Mouse (Mus musculus) liver, embryonic 12.5 days (tissue): ENCODE results near the gene Slc12a7. TPM values are rescaled to one million over a fixed set of nuclear protein-coding genes. Genes with fewer than 3 reads are reported as not detected.

Experiments used
- ATAC-seq: fragments of 200-750 bp; cut with Nextera tagmentation; 2 replicates; pipeline ENCODE4 v1.8.0; 2017; ENCODE audit warnings: moderate number of reproducible peaks, mild to moderate bottlenecking, moderate library complexity
- H3K27ac ChIP-seq: fragments of 300-500 bp; sonication (generic); 2 replicates; pipeline ENCODE4 v1.5.1; 2016; ENCODE audit warnings: mild to moderate bottlenecking
- H3K27me3 ChIP-seq: fragments of 300-500 bp; sonication (generic); replicated peaks from 2 replicates; pipeline ENCODE4 v1.6.1; 2016; ENCODE audit warnings: mild to moderate bottlenecking, moderate library complexity
- H3K36me3 ChIP-seq: fragments of 300-500 bp; sonication (generic); 2 replicates; pipeline ENCODE4 v1.6.1; 2016; ENCODE audit warnings: mild to moderate bottlenecking, moderate library complexity
- H3K4me1 ChIP-seq: fragments of 300-500 bp; sonication (generic); 2 replicates; pipeline ENCODE4 v1.6.1; 2016
- H3K4me2 ChIP-seq: fragments of 300-500 bp; sonication (generic); 2 replicates; pipeline ENCODE4 v1.6.1; 2016; ENCODE audit warnings: mild to moderate bottlenecking, moderate library complexity
- H3K4me3 ChIP-seq: fragments of 300-500 bp; sonication (generic); 2 replicates; pipeline ENCODE4 v1.5.1; 2016; ENCODE audit warnings: mild to moderate bottlenecking, moderate library complexity
- H3K9ac ChIP-seq: fragments of 300-500 bp; sonication (generic); 2 replicates; pipeline ENCODE4 v1.6.1; 2016; ENCODE audit warnings: mild to moderate bottlenecking, moderate library complexity
- H3K9me3 ChIP-seq: fragments of 300-500 bp; sonication (generic); replicated peaks from 2 replicates; pipeline ENCODE4 v1.6.1; 2016; ENCODE audit warnings: mild to moderate bottlenecking, moderate library complexity
- WGBS: fragments of 180-500 bp; shearing (Covaris S2); methylation state at CpG from one replicate; pipeline ENCODE4 v1.1.7; 2016; ENCODE audit not compliant: insufficient replicate concordance; 5-methylcytosine and 5-hydroxymethylcytosine counted together
- polyA plus RNA-seq: library from polyadenylated mRNA; unstranded; fragments of >200 nt; fragmentation: Nextera tagmentation; extraction: Ambion mirVana; gene quantifications from 2 replicates; pipeline ENCODE4 v1.2.1, GENCODE M21; 2016

Slc12a7 gene
- polyA plus RNA-seq, 1 experiment from 2014 or later: 11.1 TPM

GRCm38 (mm10) chr13:73833809-73834208, 100.9 kb downstream of the Slc12a7 start:
- no peak overlapping the region for H3K9ac ChIP-seq
- H3K27ac ChIP-seq: no peak overlapping the region
- H3K4me3 ChIP-seq: no peak overlapping the region
- H3K9me3 ChIP-seq: no peaks in the 10 kb centered on the region
- ATAC-seq: no peak
- no peaks in the 10 kb centered on the region for H3K4me1 ChIP-seq
- WGBS: 64% methylated on average over 12 of the region's 12 CpGs
- H3K27me3 ChIP-seq: no peaks in the 10 kb centered on the region; the same call in 1 of the 2 replicates
- no peak overlapping the region for H3K4me2 ChIP-seq
- H3K36me3 ChIP-seq: no peaks in the 10 kb centered on the region

- WGBS: 46% methylated on average over 4 of the region's 4 CpGs
- Histone ChIP-seq H3K4me2 (no peak overlapping the region), H3K36me3 (no peaks in the 10 kb centered on the region), H3K9me3 (no peaks in the 10 kb centered on the region), H3K4me1 (no peaks in the 10 kb centered on the region), H3K27me3 (no peaks in the 10 kb centered on the region; the same call in 1 of the 2 replicates), H3K27ac (no peak overlapping the region), H3K4me3 (no peak overlapping the region), H3K9ac (no peak overlapping the region)
- no peak for ATAC-seq
These were observed 102.9 kb downstream of the Slc12a7 start for GRCm38 (mm10) chr13:73835791-73836190.

- H3K9me3 ChIP-seq: no peaks in the 10 kb centered on the region
- no peak overlapping the region for H3K4me2 ChIP-seq
- no peaks in the 10 kb centered on the region for H3K4me1 ChIP-seq
- H3K36me3 ChIP-seq: no peaks in the 10 kb centered on the region
- no peak overlapping the region for H3K27ac ChIP-seq
- H3K4me3 ChIP-seq: no peak overlapping the region
- H3K9ac ChIP-seq: no peak overlapping the region
- 63% methylated on average over 6 of the region's 6 CpGs for WGBS
- H3K27me3 ChIP-seq: no peaks in the 10 kb centered on the region; the same call in 1 of the 2 replicates
- ATAC-seq: no peak
These were observed 103.6 kb downstream of the Slc12a7 start for GRCm38 (mm10) chr13:73836491-73836890.

- no peak overlapping the region for H3K9ac ChIP-seq
- H3K9me3 ChIP-seq: no peaks in the 10 kb centered on the region
- no peaks in the 10 kb centered on the region for H3K4me1 ChIP-seq
- H3K27ac ChIP-seq: no peak overlapping the region
- WGBS: 58% methylated on average over 8 of the region's 8 CpGs
- ATAC-seq: no peak
- H3K4me3 ChIP-seq: no peak overlapping the region
- H3K4me2 ChIP-seq: no peak overlapping the region
- H3K27me3 ChIP-seq: no peaks in the 10 kb centered on the region; the same call in 1 of the 2 replicates
- H3K36me3 ChIP-seq: no peaks in the 10 kb centered on the region
These were observed 104.8 kb downstream of the Slc12a7 start for GRCm38 (mm10) chr13:73837708-73838107.

GRCm38 (mm10) chr13:73839137-73839548, 106.2 kb downstream of the Slc12a7 start:
- 74% methylated on average over 11 of the region's 11 CpGs for WGBS
- H3K9ac ChIP-seq: no peak overlapping the region
- H3K4me1 ChIP-seq: no peaks in the 10 kb centered on the region
- no peak overlapping the region for H3K4me2 ChIP-seq
- H3K27ac ChIP-seq: no peak overlapping the region
- no peaks in the 10 kb centered on the region for H3K9me3 ChIP-seq
- peaks cover 9% of the 10 kb centered on the region for H3K27me3 ChIP-seq
- H3K4me3 ChIP-seq: no peak overlapping the region
- no peaks in the 10 kb centered on the region for H3K36me3 ChIP-seq
- ATAC-seq: no peak

- Histone ChIP-seq H3K9ac (no peak overlapping the region), H3K9me3 (no peaks in the 10 kb centered on the region), H3K4me1 (no peaks in the 10 kb centered on the region), H3K36me3 (no peaks in the 10 kb centered on the region), H3K4me2 (no peak overlapping the region), H3K4me3 (no peak overlapping the region), H3K27ac (no peak overlapping the region), H3K27me3 (peaks cover 15% of the 10 kb centered on the region)
- WGBS: 51% methylated on average over 4 of the region's 4 CpGs
- ATAC-seq: no peak
These were observed 106.8 kb downstream of the Slc12a7 start for GRCm38 (mm10) chr13:73839740-73840139.

- H3K9ac ChIP-seq: no peak overlapping the region
- no peak for ATAC-seq
- H3K4me1 ChIP-seq: peaks cover 7% of the 10 kb centered on the region
- H3K4me3 ChIP-seq: no peak overlapping the region
- H3K36me3 ChIP-seq: no peaks in the 10 kb centered on the region
- H3K9me3 ChIP-seq: no peaks in the 10 kb centered on the region
- H3K27ac ChIP-seq: no peak overlapping the region
- peaks cover 44% of the 10 kb centered on the region for H3K27me3 ChIP-seq
- H3K4me2 ChIP-seq: no peak overlapping the region
These were observed 109.8 kb downstream of the Slc12a7 start for GRCm38 (mm10) chr13:73842696-73843095.

- no peak; the same call in 1 of the 2 replicates for ATAC-seq
- 2% methylated on average over 53 of the region's 65 CpGs for WGBS
- Histone ChIP-seq H3K27ac (no peak overlapping the region), H3K27me3 (peaks cover 67% of the 10 kb centered on the region), H3K4me1 (peaks cover 7% of the 10 kb centered on the region), H3K4me3 (peak overlapping the region; percentile 53), H3K36me3 (no peaks in the 10 kb centered on the region), H3K9me3 (no peaks in the 10 kb centered on the region), H3K4me2 (peak overlapping the region; percentile 76), H3K9ac (0 out of 2 replicates have a peak overlapping the region, but pooled peaks have one; percentile 34)
These were observed 113.9 kb downstream of the Slc12a7 start for GRCm38 (mm10) chr13:73846589-73847464.

GRCm38 (mm10) chr13:73847465-73847836, 114.6 kb downstream of the Slc12a7 start, which contains the start of gene Nkd2:
Nkd2 (minus strand) TSS chr13:73847631.
- Histone ChIP-seq H3K27me3 (peaks cover 67% of the 10 kb centered on the region), H3K36me3 (no peaks in the 10 kb centered on the region), H3K4me2 (peak within 1 kb of the TSS; percentile 76), H3K4me3 (peak within 1 kb of the TSS; percentile 53), H3K4me1 (peaks cover 7% of the 10 kb centered on the region), H3K9me3 (no peaks in the 10 kb centered on the region), H3K27ac (no peak within 1 kb of the TSS), H3K9ac (0 out of 2 replicates have a peak within 1 kb of the TSS, but pooled peaks have one; percentile 34)
- WGBS: under 1% methylated on average over 30 of the region's 38 CpGs
- peak; percentile 40; the same call in 1 of the 2 replicates for ATAC-seq

Other genes starting within 250 kb of the Slc12a7 start
- gene Slc6a3, start 196.3 kb upstream of the Slc12a7 start, polyA plus RNA-seq: 0.97 and 1.3 TPM in 2 replicates
- 116 and 124 TPM in 2 replicates for gene Clptm1l, start 129.1 kb upstream of the Slc12a7 start, polyA plus RNA-seq
- 1.3 and 1.4 TPM in 2 replicates for gene Tert, start 106.2 kb upstream of the Slc12a7 start, polyA plus RNA-seq
- gene Slc6a18, start 55.1 kb upstream of the Slc12a7 start, polyA plus RNA-seq: not detected in 2 replicates
- gene Slc6a19, start 28.2 kb upstream of the Slc12a7 start, polyA plus RNA-seq: 0.45 and 0.47 TPM in 2 replicates
- gene Nkd2, start 114.5 kb downstream of the Slc12a7 start, polyA plus RNA-seq: 0.21 and 0.42 TPM in 2 replicates
- 37.6 and 38.6 TPM in 2 replicates for gene Trip13, start 204.7 kb downstream of the Slc12a7 start, polyA plus RNA-seq
- gene Brd9, start 204.7 kb downstream of the Slc12a7 start, polyA plus RNA-seq: 19.9 and 20.2 TPM in 2 replicates
- not detected in 2 replicates for gene Zdhhc11, start 230.8 kb downstream of the Slc12a7 start, polyA plus RNA-seq